Mouse (Mus musculus): Measurements from ENCODE around the gene Cmpk1.

GRCm38 (mm10) chr4:114946416-114946815 is 40.6 kb downstream of the Cmpk1 start:
- TF ChIP-seq USF2 (conservative IDR thresholded peaks at IDR 0.05; ENCODE audit: low read depth, low read length), result no peak
- TF ChIP-seq IRF4 (IDR thresholded peaks at IDR 0.05; ENCODE audit: low read depth, low read length), result no peak
- TF ChIP-seq MAX (IDR thresholded peaks at IDR 0.05; ENCODE audit: low read length), result no peak
- TF ChIP-seq SMC3 (IDR thresholded peaks at IDR 0.05; ENCODE audit: low read depth, low read length), result no peak
- no peak for TF ChIP-seq BHLHE40 (IDR thresholded peaks at IDR 0.05; ENCODE audit: low read depth, low read length)
- TF ChIP-seq E2F4 (IDR thresholded peaks at IDR 0.05; ENCODE audit: insufficient replicate concordance, low read depth, low read length), result no peak
- TF ChIP-seq CTCF (conservative IDR thresholded peaks at IDR 0.05 in 1 of 2, IDR thresholded peaks at IDR 0.05 in 1 of 2; ENCODE audit: low read depth in 2 of 2, low read length in 2 of 2), result no peak
- TF ChIP-seq CHD2 (IDR thresholded peaks at IDR 0.05; ENCODE audit: low read length), result no peak
- no peak for TF ChIP-seq USF1 (IDR thresholded peaks at IDR 0.05; ENCODE audit: low read depth, low read length)
- TF ChIP-seq EP300 (IDR thresholded peaks at IDR 0.05; ENCODE audit: low read length), result no peak
- TF ChIP-seq MAFK (IDR thresholded peaks at IDR 0.05; ENCODE audit: insufficient replicate concordance, low read length), result no peak
- TF ChIP-seq ETS1 (conservative IDR thresholded peaks at IDR 0.05; ENCODE audit: low read depth, low read length), result no peak
- no peak for TF ChIP-seq SIN3A (IDR thresholded peaks at IDR 0.05; ENCODE audit: low read length)

Measured in CH12.LX (cell line).